Mouse (Mus musculus): ENCODE results near the gene Hdac10.

- TF ChIP-seq CTCF (IDR thresholded peaks at IDR 0.05; ENCODE audit: low read depth) = no peak
- TF ChIP-seq EP300 (IDR thresholded peaks at IDR 0.05; ENCODE audit: low read depth) = no peak
Observed at GRCm38 (mm10) chr15:89136461-89137155, 8.1 kb upstream of the Hdac10 start.

Measured in liver, embryonic 14.5 days (tissue).